Mouse (Mus musculus) left cerebral cortex, postnatal 4 days (tissue): Measurements from ENCODE around the gene Mprip. TPM values are rescaled to one million over a fixed set of nuclear protein-coding genes. Genes with fewer than 3 reads are reported as not detected.
"Not testable (repeated sequence)": the region's sequence is repeated elsewhere in the genome, so short reads cannot be mapped to it uniquely, and the experiment has no call there.

ENCODE experiments used
- DNase-seq: peaks from one replicate; pipeline ENCODE4 v3.0.0-alpha.2; 2022
- intact Hi-C: fragments of 180-260 bp; cut with DNase I; formaldehyde crosslinking; loops from one replicate; pipeline ENCODE4 v1.15.1; 2025
- total RNA-seq, 2 experiments: library from RNA; stranded (reverse); gene quantifications; 2 replicates each; pipeline ENCODE4 v1.2.3; 2021

Gene Mprip
- total RNA-seq, 2 experiments from 2014 or later = 270 to 281 TPM

- intact Hi-C loops = no loop called here
- no peak for DNase-seq
Observed at GRCm38 (mm10) chr11:59653003-59653402, 8.1 kb upstream of the Mprip start.

GRCm38 (mm10) chr11:59653547-59653946, 7.6 kb upstream of the Mprip start:
- DNase-seq = no peak
- intact Hi-C loops = no loop called here

GRCm38 (mm10) chr11:59655337-59655736, 5.8 kb upstream of the Mprip start:
- intact Hi-C loops = no loop called here

GRCm38 (mm10) chr11:59656016-59656415, 5.1 kb upstream of the Mprip start:
- DNase-seq = no peak
- intact Hi-C loops = no loop called here

More at GRCm38 (mm10) chr11:59655337-59655736, 5.8 kb upstream of the Mprip start:
- DNase-seq = no peak

- DNase-seq = no peak
Observed at GRCm38 (mm10) chr11:59661601-59662248, 620 bp downstream of the Mprip start.

GRCm38 (mm10) chr11:59662249-59662788, 1.2 kb downstream of the Mprip start:
- intact Hi-C loops = loop anchor here (10.0 kb wide), 1 partner anchor 62 kb away; no protein-coding TSS in a partner anchor
- peak; percentile 98 for DNase-seq

More at GRCm38 (mm10) chr11:59661601-59662248, 620 bp downstream of the Mprip start:
- intact Hi-C loops = loop anchor here (10.0 kb wide), 1 partner anchor 63 kb away; no protein-coding TSS in a partner anchor

- intact Hi-C loops = loop anchor here (10.0 kb wide), 1 partner anchor 62 kb away; no protein-coding TSS in a partner anchor
- no peak for DNase-seq
Observed at GRCm38 (mm10) chr11:59662877-59663775, 2.0 kb downstream of the Mprip start.

- no peak for DNase-seq
- intact Hi-C loops = loop anchor here (10.0 kb wide), 1 partner anchor 61 kb away; no protein-coding TSS in a partner anchor
Observed at GRCm38 (mm10) chr11:59663776-59664320, 2.7 kb downstream of the Mprip start.

GRCm38 (mm10) chr11:59664818-59665217, 3.7 kb downstream of the Mprip start:
- intact Hi-C loops = loop anchor here (10.0 kb wide), 1 partner anchor 60 kb away; no protein-coding TSS in a partner anchor
- peak; percentile 12 for DNase-seq

- intact Hi-C loops = no loop called here
- DNase-seq = no peak
Observed at GRCm38 (mm10) chr11:59671049-59671693, 10.1 kb downstream of the Mprip start.

- intact Hi-C loops = no loop called here
Observed at GRCm38 (mm10) chr11:59674013-59674412, 12.9 kb downstream of the Mprip start.

GRCm38 (mm10) chr11:59674746-59675145, 13.6 kb downstream of the Mprip start:
- intact Hi-C loops, DNase-seq: not testable (repeated sequence)

More at GRCm38 (mm10) chr11:59674013-59674412, 12.9 kb downstream of the Mprip start:
- DNase-seq = no peak

GRCm38 (mm10) chr11:59677767-59678166, 16.7 kb downstream of the Mprip start:
- DNase-seq = no peak
- intact Hi-C loops = no loop called here

- DNase-seq = no peak
- intact Hi-C loops = no loop called here
Observed at GRCm38 (mm10) chr11:59678693-59679092, 17.6 kb downstream of the Mprip start.

GRCm38 (mm10) chr11:59680111-59680510, 19.0 kb downstream of the Mprip start:
- DNase-seq = no peak

GRCm38 (mm10) chr11:59684956-59685355, 23.9 kb downstream of the Mprip start:
- intact Hi-C loops = no loop called here
- no peak for DNase-seq

More at GRCm38 (mm10) chr11:59680111-59680510, 19.0 kb downstream of the Mprip start:
- intact Hi-C loops = no loop called here

- peak; percentile 5 for DNase-seq
- intact Hi-C loops = no loop called here
Observed at GRCm38 (mm10) chr11:59694533-59694932, 33.4 kb downstream of the Mprip start.

- DNase-seq = no peak
- intact Hi-C loops = no loop called here
Observed at GRCm38 (mm10) chr11:59695550-59695949, 34.4 kb downstream of the Mprip start.

- no peak for DNase-seq
- intact Hi-C loops = no loop called here
Observed at GRCm38 (mm10) chr11:59697572-59697971, 36.5 kb downstream of the Mprip start.

- no peak for DNase-seq
- intact Hi-C loops = no loop called here
Observed at GRCm38 (mm10) chr11:59700787-59701186, 39.7 kb downstream of the Mprip start.
